Mouse (Mus musculus) mesoderm, embryonic 11.5 days (tissue): ENCODE measurements around the gene Daxx.
A peak's percentile ranks its signal among the peaks of the same experiment; 100 is the strongest.

ENCODE experiments used
- DNase-seq: peaks from one replicate; pipeline ENCODE4 v3.0.0-alpha.2; 2012; ENCODE audit warnings: low read depth, low spot score

Daxx gene

GRCm38 (mm10) chr17:33920282-33921097 is 11.3 kb downstream of the Daxx start:
- peak; percentile 90 for DNase-seq

DNA sequence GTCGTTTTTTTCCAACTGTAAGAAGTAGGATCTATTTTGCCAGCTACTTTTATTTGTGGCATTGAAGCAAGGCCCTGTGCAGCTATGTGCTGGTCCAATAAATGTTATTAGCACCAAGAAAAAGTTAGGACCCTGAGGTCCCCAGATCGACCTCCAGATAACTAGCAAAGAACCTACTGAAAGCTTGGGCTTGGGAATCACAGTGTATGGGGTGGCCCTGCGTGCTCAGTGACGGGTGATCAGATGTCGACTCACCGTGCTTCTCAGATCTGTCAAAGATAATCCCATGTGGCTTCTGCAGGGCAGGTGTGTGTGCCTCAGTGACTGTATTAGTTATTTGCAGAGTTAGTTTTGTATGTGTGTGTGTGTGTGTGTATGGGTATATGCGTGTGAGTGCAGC is 12.1 kb downstream of the Daxx start:
- DNase-seq, result no peak

DNA sequence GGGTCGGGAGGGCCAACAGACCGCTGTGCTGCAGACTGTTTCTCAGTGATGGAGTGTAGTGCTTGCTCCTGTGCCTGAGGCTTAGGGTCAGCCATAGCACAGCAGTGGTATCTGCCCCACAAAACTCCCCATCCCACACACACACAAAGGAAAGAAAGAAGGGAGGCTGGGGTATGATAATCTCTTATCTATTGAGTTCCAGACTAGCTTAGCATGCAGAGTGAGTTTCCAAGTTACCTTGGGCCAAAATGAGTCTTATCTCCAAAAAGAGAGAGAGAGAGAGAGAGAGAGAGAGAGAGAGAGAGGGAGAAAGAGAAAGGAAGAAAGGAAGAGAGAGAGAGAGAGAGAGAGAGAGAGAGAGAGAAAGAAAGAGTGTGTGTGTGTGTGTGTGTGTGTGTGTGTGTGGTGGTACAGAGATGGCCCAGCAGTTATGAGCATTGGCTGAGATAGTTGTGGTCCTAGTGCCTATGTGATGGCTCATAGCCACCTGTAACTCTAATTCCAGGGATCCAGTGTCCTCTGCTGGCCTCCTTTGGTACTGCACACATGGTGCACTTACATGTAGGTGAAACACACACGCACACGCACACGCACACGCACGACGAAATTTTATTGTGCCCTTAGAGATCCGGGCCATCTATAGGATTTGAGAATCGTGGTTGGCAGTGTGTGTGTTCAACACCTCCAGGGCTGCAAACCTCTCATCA is 15.5 kb downstream of the Daxx start:
- DNase-seq, result peak; percentile 60

DNA sequence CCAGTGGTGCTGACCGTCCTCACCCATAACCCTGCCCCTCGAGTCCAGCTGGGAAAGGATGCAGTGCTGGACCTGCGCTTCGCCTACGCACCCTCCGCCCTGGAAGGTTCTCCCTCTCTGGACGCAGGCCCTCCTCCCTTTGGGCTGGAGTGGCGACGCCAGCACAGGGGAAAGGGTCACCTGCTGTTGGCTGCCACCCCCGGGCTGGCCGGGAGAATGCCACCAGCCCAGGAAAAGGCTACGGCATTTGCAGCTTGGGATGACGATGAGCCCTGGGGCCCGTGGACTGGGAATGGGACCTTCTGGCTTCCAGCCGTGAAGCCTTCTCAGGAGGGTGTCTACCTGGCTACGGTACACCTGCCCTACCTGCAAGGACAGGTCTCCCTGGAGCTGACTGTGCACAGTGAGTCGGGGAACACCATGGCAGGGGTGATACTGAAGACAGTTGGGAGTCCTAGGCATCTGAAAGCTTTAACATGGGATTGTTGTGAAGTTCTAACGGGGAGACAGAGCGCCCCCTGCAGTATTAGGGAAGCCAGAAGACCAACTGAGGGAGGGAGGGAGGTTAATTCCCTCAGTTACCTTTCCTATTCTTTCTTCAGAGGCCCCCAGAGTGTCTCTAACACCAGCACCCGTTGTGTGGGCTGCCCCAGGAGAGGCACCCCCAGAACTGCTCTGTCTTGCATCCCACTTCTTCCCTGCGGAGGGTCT is 16.3 kb downstream of the Daxx start:
- no peak for DNase-seq

DNA sequence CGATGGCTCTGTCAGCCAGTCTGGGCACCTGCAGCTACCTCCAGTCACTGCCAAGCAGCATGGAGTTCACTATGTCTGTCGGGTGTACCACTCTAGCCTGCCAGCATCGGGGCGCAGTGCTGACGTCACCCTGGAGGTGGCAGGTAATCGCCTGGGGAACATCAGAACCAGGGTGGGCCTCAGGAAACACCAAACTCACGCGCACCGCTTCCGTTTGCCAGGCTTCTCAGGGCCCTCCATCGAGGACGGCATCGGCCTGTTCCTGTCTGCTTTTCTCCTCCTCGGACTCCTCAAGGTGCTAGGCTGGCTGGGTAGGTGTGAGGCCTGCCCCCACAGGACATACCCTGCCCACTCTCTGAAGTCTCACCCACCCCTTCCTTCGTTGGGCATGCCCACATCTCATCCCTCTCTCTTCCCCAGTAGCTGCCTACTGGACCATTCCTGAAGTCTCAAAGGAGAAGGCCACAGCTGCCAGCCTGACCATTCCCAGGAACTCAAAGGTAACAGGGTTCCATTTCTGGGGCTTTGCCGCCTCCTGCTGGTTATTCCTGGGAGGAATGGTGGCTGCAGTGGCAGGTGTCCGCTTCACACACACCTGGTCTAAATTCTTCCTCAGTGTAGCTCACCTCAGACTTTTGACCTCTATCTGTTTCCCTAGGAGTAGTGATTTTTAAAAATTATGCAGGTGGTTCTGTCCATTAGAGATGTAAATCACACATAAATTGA is 17.2 kb downstream of the Daxx start:
- DNase-seq, result no peak

- DNase-seq, result no peak
Measured at GRCm38 (mm10) chr17:33928251-33928947, 19.2 kb downstream of the Daxx start.

DNA sequence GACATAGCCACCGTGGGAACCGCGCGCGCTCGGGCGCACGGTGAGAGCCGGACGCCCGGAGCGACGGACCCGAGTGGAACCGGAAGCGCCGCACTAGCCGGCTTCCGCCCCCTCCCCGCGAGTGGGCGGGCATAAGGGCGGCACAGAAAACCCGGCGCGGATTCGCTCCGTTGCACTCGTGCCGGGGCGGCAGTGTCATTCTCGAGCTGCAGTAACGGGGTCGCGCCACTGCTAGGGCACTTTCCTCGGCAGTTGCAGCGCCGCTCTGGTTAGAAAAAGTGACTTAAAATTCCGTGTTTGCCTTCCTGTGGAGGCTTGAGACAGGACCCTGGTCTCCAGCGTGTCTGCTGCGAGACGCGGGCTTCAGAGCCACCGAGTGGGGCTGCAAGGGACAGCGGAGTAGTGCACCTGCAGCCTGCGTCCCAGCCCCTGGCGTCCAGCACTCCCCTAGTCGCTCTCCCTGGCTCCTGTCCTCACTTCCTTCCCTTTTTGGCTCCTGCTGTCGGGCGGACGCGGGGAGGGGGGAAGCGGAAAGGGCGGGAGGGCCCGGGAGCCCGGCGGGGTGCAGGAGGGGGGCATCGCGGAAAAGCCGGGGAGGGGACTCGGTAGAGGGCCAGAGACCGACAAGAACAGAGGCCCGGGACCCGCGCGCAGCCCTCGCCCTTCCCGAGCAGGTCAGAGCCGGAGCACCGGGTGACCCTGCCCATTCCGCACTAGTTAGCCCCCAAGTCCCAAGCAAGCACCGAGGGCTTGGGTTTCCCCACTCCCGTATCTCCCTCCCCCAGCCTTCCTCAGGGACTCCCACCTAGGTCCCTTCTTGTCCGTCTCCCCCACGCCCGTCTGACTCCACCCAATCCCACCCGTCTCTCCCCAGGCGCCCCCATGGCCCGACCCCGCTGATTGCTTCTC is 20.4 kb downstream of the Daxx start, which contains the start of gene Rgl2:
Rgl2 (plus strand) TSS at position 173 of the 909 bp plus-strand sequence.
- DNase-seq, result peak; percentile 95

- no peak for DNase-seq
Measured at GRCm38 (mm10) chr17:33930280-33931158, 21.3 kb downstream of the Daxx start.

DNA sequence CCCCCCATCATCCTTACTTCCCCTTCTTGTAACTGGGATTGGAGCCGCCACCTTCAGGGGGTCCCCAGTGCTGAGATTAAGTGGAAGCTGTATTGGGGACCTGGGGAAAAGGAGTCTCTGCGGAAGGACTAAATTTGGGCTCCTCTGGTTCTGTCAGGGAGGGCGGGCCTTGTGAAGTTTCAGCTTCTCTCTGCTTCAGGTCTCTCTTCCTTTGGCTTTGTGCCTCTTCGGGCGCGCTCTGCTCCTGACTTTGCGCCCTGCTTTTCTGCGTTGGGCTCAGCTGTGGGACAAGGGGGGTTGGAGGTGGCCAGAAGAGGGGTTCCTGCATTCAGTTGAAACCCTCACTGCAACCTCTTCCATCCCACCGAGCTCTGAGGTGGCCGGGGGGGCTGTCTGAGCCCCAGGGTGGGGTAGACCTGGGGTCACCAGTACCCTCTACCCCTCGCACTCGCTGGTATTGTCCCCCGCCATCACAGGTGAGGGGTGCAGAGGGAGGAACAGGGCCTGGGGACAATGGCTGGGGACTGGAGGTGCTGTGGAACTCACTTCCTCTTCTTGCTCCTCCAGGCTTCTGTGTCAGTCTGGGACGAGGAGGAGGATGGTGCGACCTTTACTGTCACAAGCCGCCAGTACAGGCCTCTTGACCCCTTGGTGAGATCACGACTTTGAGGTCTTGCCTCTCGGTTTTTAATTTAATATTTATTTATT is 22.1 kb downstream of the Daxx start:
- DNase-seq, result no peak

- DNase-seq, result no peak
Measured at GRCm38 (mm10) chr17:33931947-33932346, 22.7 kb downstream of the Daxx start.

- no peak for DNase-seq
Measured at GRCm38 (mm10) chr17:33932448-33932847, 23.2 kb downstream of the Daxx start.

GRCm38 (mm10) chr17:33932970-33933369 is 23.8 kb downstream of the Daxx start:
- DNase-seq, result no peak

DNA sequence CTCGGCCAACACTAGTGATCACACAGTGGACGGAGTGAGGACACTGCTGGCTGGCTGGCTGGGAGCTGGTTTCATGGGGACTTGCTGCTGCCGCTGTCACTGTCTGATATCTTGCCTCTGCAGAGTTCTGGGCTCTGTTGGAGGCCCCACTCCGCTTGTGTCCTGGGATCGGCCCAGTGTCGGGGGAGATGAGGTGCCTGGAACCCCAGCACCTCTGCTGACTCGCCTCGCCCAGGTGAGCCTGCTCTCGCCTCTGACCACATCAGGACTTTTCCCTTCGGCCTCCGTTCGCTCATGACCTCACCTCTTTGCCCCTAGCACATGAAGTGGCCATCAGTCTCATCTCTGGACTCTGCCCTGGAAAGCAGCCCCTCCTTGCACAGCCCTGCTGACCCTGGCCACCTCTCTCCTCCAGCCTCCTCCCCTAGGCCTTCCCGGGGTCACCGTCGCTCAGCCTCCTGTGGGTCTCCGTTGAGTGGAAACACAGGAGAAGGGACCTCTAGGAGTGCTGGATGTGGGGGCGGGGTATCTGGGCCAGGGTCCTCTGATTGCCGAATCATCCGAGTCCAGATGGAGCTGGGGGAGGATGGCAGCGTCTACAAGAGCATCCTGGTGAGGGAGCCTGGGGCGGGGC is 26.3 kb downstream of the Daxx start:
- DNase-seq, result no peak

- DNase-seq, result no peak
Measured at GRCm38 (mm10) chr17:33936993-33937392, 27.8 kb downstream of the Daxx start.

GRCm38 (mm10) chr17:33938783-33939182 is 29.6 kb downstream of the Daxx start:
- DNase-seq, result no peak

GRCm38 (mm10) chr17:33940206-33940805 is 31.1 kb downstream of the Daxx start, which contains the start of the genes Pfdn6 and Wdr46:
Pfdn6 (minus strand) TSS chr17:33940343.
Wdr46 (plus strand) TSS chr17:33940660.
- peak; percentile 91 for DNase-seq

GRCm38 (mm10) chr17:33940981-33941380 is 31.8 kb downstream of the Daxx start:
- DNase-seq, result no peak
